Mouse (Mus musculus) neural tube, embryonic 15.5 days (tissue): ENCODE results near the gene Tmem273. TPM values are rescaled to one million over a fixed set of nuclear protein-coding genes. Genes with fewer than 3 reads are reported as not detected.

ENCODE experiments used
- ATAC-seq: fragments of 200-750 bp; cut with Nextera tagmentation; 2 replicates; pipeline ENCODE4 v1.8.0; 2017; ENCODE audit warnings: mild to moderate bottlenecking, moderate TSS enrichment, moderate library complexity; ENCODE audit not compliant: low FRiP score
- H3K27ac ChIP-seq: fragments of 300-500 bp; sonication (generic); replicated peaks from 2 replicates; pipeline ENCODE4 v1.5.1; 2015; ENCODE audit warnings: mild to moderate bottlenecking, inconsistent platforms
- H3K27me3 ChIP-seq: fragments of 300-500 bp; sonication (generic); replicated peaks from 2 replicates; pipeline ENCODE4 v1.6.1; 2015; ENCODE audit warnings: inconsistent platforms
- H3K36me3 ChIP-seq: fragments of 300-500 bp; sonication (generic); 2 replicates; pipeline ENCODE4 v1.6.1; 2015; ENCODE audit warnings: inconsistent platforms
- H3K4me1 ChIP-seq: fragments of 300-500 bp; sonication (generic); 2 replicates; pipeline ENCODE4 v1.6.1; 2015; ENCODE audit warnings: inconsistent platforms
- H3K4me2 ChIP-seq: fragments of 300-500 bp; sonication (generic); 2 replicates; pipeline ENCODE4 v1.6.1; 2015; ENCODE audit warnings: inconsistent platforms, mild to moderate bottlenecking, moderate library complexity
- H3K4me3 ChIP-seq: fragments of 300-500 bp; sonication (generic); replicated peaks from 2 replicates; pipeline ENCODE4 v1.5.1; 2015; ENCODE audit warnings: mild to moderate bottlenecking, inconsistent platforms
- H3K9ac ChIP-seq: fragments of 300-500 bp; sonication (generic); replicated peaks from 2 replicates; pipeline ENCODE4 v1.6.1; 2015; ENCODE audit warnings: mild to moderate bottlenecking, inconsistent platforms
- H3K9me3 ChIP-seq: fragments of 300-500 bp; sonication (generic); replicated peaks from 2 replicates; pipeline ENCODE4 v1.6.1; 2016; ENCODE audit warnings: inconsistent platforms
- WGBS: fragments of 180-500 bp; shearing (Covaris S2); methylation state at CpG from one replicate; pipeline ENCODE4 v1.1.7; 2015; ENCODE audit warnings: mixed read lengths; 5-methylcytosine and 5-hydroxymethylcytosine counted together
- polyA plus RNA-seq: library from polyadenylated mRNA; unstranded; fragments of >200 nt; fragmentation: Nextera tagmentation; extraction: Ambion mirVana; gene quantifications from 2 replicates; pipeline ENCODE4 v1.2.1, GENCODE M21; 2015

Gene Tmem273
- polyA plus RNA-seq, 1 experiment from 2014 or later: 0.40 TPM

DNA sequence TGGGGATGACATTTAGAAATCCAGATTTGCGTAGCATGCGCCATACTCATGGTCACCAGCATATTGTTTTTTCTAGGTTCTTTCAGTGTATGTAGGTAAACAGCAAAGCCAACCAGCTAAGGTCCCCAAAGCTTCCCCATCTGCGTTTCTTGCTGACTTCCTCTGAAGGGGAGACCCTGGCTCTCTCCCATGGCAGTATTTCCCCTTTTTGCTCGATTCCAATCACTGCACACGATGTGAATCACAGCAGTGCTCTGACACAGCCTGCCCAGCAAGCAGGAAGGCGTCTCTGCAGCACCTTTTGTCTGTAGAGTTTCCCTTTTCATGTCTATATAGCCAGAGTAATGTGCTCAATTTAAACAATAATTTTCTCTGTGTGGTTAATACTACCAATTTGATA, 26.7 kb downstream of the Tmem273 start:
- Histone ChIP-seq H3K36me3 (no peaks in the 10 kb centered on the region), H3K4me3 (no peak overlapping the region), H3K27me3 (no peaks in the 10 kb centered on the region), H3K9ac (no peak overlapping the region), H3K9me3 (no peaks in the 10 kb centered on the region), H3K4me2 (no peak overlapping the region), H3K4me1 (0 out of 2 replicates have a peak, but pooled peaks cover 1% of the 10 kb centered on the region), H3K27ac (no peak overlapping the region)
- 64% methylated on average over 6 of the region's 6 CpGs for WGBS
- ATAC-seq: no peak

DNA sequence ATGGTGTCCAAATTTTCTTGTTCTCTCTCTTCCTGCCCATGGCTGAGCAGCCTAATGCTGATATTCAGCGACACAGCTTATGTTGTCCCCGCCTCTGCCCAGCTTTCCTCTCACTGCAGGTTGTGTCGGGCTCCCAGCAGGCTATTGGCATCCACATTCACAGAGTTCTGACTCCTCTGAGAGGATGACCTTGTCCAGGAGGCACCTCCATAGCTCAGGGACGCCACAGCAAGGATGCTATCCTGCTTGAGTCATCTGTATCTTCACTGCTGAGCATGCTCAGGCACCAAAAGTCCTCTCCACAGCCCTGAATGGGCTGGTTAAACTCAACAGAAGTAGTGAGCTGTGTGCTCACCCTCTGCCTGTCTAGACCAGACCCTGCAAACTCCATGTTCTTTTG, 29.2 kb downstream of the Tmem273 start:
- no peak for ATAC-seq

DNA sequence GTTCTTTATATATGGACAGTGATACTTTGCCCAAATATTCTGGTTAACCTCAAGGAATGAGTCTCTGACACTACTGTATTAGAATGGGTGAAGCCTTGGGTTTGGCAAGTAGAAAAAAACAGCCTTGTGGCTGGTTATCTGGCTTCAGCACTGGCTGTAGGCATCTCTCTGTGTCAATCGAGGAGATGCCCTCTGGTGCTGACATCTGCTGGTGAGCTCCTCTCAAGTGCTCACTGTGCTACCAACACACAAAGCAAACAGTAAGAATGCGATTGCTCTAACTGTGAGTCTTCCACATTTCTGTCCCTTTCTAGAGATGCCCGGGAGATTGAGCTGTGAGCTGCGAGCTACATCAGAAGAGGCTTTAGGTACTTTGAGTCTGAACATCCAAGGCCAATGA, 30.8 kb downstream of the Tmem273 start:
- H3K4me1 ChIP-seq: 0 out of 2 replicates have a peak, but pooled peaks cover 12% of the 10 kb centered on the region
- WGBS: 79% methylated on average over 4 of the region's 4 CpGs
- H3K4me3 ChIP-seq: no peak overlapping the region

More for the DNA sequence above, 29.2 kb downstream of the Tmem273 start:
- no peaks in the 10 kb centered on the region for H3K9me3 ChIP-seq
- no peaks in the 10 kb centered on the region for H3K36me3 ChIP-seq
- no peak overlapping the region for H3K9ac ChIP-seq
- H3K4me2 ChIP-seq: no peak overlapping the region
- WGBS: 62% methylated on average over 4 of the region's 4 CpGs
- H3K27ac ChIP-seq: no peak overlapping the region
- 0 out of 2 replicates have a peak, but pooled peaks cover 12% of the 10 kb centered on the region for H3K4me1 ChIP-seq
- H3K4me3 ChIP-seq: no peak overlapping the region
- no peaks in the 10 kb centered on the region for H3K27me3 ChIP-seq

DNA sequence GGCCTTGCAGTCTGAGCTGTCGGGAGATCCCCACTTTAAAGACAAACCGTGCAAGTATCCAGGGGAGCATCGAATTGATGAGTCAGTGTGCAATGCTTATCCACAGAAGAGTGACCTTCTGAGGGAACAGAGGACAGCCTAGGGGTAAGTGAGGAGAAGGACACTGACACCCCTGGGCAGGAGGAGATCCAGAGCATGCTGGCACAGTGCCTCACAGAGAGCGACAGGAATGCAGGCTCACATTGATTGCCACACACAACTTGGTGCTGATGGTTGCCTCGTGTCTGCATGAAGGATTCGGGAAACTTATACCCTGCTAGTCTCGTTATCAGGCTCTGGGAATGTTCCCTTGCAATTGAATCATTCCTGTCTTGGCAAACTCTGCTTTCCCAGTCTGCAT, 31.5 kb downstream of the Tmem273 start:
- Histone ChIP-seq H3K9me3 (no peaks in the 10 kb centered on the region), H3K4me3 (no peak overlapping the region), H3K4me1 (0 out of 2 replicates have a peak, but pooled peaks cover 12% of the 10 kb centered on the region), H3K4me2 (no peak overlapping the region), H3K27me3 (no peaks in the 10 kb centered on the region), H3K9ac (no peak overlapping the region), H3K36me3 (no peaks in the 10 kb centered on the region), H3K27ac (no peak overlapping the region)
- WGBS: 72% methylated on average over 7 of the region's 7 CpGs
- ATAC-seq: no peak; the same call in 1 of the 2 replicates

More for the DNA sequence above, 30.8 kb downstream of the Tmem273 start:
- H3K9me3 ChIP-seq: no peaks in the 10 kb centered on the region
- no peaks in the 10 kb centered on the region for H3K27me3 ChIP-seq
- no peak overlapping the region for H3K27ac ChIP-seq
- H3K4me2 ChIP-seq: no peak overlapping the region
- no peak overlapping the region for H3K9ac ChIP-seq
- ATAC-seq: no peak
- no peaks in the 10 kb centered on the region for H3K36me3 ChIP-seq

DNA sequence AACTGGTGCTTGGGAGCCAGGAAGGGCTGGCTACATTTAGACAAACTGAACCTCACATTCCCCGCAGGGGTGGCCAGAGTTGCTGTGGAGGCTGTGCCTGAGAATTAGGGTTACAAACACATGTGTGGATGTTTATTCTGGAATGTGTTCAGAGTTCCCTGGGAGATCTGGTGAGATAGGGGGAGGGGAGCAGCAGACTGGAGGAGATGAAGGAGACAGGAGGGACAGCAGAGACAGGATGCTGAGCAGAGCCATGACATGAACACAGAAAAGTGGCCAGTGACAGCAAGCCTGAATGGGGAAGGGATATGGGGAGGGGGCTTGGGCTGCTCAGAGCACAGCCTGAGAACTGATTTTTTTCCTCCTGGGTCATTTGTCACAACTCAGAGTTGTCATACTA, 33.5 kb downstream of the Tmem273 start:
- Histone ChIP-seq H3K9me3 (no peaks in the 10 kb centered on the region), H3K36me3 (no peaks in the 10 kb centered on the region), H3K9ac (no peak overlapping the region), H3K27ac (no peak overlapping the region), H3K4me3 (no peak overlapping the region), H3K27me3 (no peaks in the 10 kb centered on the region), H3K4me1 (peaks cover 16% of the 10 kb centered on the region; the same call in 1 of the 2 replicates), H3K4me2 (no peak overlapping the region)
- 73% methylated on average over 1 of the region's 1 CpGs for WGBS
- ATAC-seq: no peak

DNA sequence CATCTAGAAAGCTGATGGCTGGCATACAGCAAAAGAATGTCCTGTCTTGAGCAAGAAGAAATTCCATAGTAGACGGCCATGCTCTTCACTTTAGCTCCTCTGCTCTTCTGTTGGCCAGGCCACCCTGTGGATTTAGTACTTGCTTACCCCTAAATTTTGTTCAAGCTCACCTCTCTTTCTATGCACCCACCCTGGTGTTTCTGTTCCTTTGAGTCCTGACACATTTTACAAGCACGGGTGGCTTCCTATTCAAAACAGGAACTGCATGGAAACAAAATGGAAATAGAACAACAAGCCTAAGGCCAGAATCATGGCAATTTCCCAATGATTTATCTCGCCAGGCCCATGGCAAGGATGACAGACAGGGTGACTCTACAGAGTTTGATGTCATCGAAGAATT, 37.0 kb downstream of the Tmem273 start:
- Histone ChIP-seq H3K9ac (no peak overlapping the region), H3K4me2 (no peak overlapping the region), H3K9me3 (no peaks in the 10 kb centered on the region), H3K4me3 (no peak overlapping the region), H3K4me1 (peaks cover 25% of the 10 kb centered on the region), H3K27ac (no peak overlapping the region), H3K27me3 (no peaks in the 10 kb centered on the region; the same call in 1 of the 2 replicates), H3K36me3 (no peaks in the 10 kb centered on the region)
- no peak for ATAC-seq
- 83% methylated on average over 4 of the region's 4 CpGs for WGBS

DNA sequence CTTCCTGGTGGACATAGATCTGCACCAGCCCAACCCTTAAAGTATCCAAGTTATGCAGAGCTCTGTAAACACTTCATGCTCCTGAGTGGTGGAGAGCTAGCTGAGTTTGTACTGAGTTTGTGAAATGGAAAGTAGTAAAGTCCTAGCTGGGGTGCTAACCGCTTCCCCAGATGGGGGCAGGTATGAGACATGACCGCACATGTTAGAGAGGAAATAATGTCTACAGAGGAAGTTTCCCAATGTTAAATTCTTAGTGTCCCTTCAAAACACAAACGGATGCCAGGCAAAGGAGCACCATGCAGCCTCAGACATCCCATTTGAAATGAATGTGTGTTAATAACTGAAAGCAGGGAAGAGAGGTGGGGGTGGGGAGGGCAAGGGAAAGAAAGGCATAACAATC, 38.1 kb downstream of the Tmem273 start:
- H3K27me3 ChIP-seq: no peaks in the 10 kb centered on the region; the same call in 1 of the 2 replicates
- no peaks in the 10 kb centered on the region for H3K36me3 ChIP-seq
- no peak overlapping the region for H3K4me3 ChIP-seq
- 83% methylated on average over 3 of the region's 3 CpGs for WGBS
- peaks cover 26% of the 10 kb centered on the region for H3K4me1 ChIP-seq
- no peak overlapping the region for H3K9ac ChIP-seq
- no peak overlapping the region for H3K27ac ChIP-seq
- ATAC-seq: no peak
- no peaks in the 10 kb centered on the region for H3K9me3 ChIP-seq
- H3K4me2 ChIP-seq: no peak overlapping the region

DNA sequence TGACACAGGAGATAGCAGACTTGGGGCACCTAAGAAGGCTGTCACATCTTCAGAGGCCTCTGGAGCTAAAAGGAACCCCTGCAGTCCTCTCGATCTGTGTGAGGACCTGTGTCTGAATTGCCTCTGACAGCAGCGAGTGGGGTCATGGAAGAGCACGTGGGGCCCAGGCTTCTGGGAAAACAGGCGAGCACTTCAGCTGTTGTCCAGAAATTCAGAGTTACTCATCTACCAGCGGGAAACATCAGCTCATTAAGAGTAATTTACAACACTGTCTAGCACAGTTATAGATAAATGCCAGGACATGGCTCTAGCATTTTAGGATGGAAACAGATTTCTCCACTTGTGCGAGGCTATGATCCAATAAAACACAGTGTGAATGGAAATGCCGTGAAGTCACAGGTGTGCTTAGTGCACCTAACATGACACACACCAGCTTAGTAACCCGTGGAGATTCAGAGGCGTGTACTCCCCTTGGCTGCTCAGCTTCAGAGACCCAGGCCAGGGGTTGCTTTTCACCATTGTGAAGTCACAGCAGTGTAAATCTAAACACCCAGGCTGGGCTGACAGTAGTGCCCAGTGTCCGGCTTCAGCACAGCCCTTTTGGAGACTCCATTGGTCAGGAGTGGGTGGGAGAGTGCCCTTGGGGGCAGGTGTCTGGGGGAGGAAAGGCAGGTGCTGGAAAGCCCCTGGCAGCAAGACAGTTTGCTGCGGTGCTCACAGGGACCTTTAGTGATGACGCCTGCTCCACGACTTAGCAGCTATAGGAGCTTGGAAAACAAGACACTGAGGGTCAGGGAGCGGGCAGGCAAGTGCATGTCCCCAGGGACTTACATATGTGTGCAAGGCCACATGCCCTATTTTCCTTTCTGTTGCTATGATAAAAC, 38.7 kb downstream of the Tmem273 start:
- H3K9ac ChIP-seq: no peak overlapping the region
- no peaks in the 10 kb centered on the region for H3K36me3 ChIP-seq
- peak; percentile 38; the same call in 1 of the 2 replicates for ATAC-seq
- peaks cover 23% of the 10 kb centered on the region for H3K4me1 ChIP-seq
- WGBS: 47% methylated on average over 14 of the region's 14 CpGs
- H3K4me3 ChIP-seq: no peak overlapping the region
- no peaks in the 10 kb centered on the region; the same call in 1 of the 2 replicates for H3K27me3 ChIP-seq
- no peak overlapping the region for H3K4me2 ChIP-seq
- H3K9me3 ChIP-seq: no peaks in the 10 kb centered on the region
- H3K27ac ChIP-seq: no peak overlapping the region

DNA sequence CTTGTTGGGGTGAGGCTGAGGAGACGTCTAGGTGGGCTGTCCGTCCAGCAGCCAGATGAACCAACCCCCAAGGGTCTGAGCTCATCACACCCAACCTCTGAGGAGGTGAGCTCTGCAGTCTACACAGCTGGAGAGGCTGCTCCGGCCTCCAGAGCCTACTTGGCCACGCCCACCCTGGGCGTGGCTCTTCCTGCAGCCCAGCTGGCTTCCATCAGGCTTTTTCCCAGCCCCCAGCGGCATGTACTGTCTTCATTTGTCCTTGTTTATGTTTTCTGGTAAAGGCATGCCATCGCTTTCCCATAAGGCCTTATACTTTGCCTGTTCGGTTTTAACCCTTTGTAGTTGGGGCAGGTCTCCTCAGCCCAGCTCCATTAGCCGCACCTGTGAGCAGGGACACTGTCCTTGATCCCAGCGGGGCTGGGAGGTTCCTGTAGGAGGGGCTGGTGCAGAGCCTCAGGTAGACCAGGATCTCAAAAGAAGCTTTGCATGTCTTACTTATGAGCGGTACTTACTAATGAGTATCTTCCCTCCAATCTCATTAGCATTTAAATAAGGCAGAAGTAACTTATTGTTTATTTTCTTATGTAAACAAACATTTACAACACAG, 39.8 kb downstream of the Tmem273 start:
- H3K4me3 ChIP-seq: no peak overlapping the region
- no peaks in the 10 kb centered on the region for H3K9me3 ChIP-seq
- peaks cover 23% of the 10 kb centered on the region for H3K4me1 ChIP-seq
- 6% methylated on average over 11 of the region's 11 CpGs for WGBS
- no peak overlapping the region for H3K27ac ChIP-seq
- no peaks in the 10 kb centered on the region for H3K36me3 ChIP-seq
- ATAC-seq: peak; percentile 47; the same call in 1 of the 2 replicates
- H3K4me2 ChIP-seq: peak overlapping the region; percentile 31
- no peak overlapping the region for H3K9ac ChIP-seq
- no peaks in the 10 kb centered on the region; the same call in 1 of the 2 replicates for H3K27me3 ChIP-seq

DNA sequence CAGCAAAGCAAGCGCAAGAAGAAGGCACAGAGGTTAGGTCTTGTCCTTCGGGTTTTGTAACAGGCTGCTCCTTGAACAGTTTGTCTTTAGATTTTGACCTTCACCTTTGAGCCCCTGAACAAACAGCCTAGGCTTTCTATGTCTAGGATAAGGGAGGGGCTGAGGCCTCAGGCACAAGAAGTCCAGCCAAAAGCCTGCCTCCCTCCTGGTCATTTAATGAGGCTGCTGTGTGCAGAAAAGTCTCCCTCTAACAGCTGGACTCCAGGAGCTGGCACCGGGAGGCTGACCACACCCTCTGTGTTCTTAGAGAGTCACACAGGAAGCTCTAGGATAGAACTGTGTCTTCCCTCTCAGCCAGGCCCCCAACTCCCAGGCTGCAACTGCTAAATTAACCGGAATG, 41.4 kb downstream of the Tmem273 start:
- 70% methylated on average over 4 of the region's 4 CpGs for WGBS
- H3K9me3 ChIP-seq: no peaks in the 10 kb centered on the region
- ATAC-seq: no peak

DNA sequence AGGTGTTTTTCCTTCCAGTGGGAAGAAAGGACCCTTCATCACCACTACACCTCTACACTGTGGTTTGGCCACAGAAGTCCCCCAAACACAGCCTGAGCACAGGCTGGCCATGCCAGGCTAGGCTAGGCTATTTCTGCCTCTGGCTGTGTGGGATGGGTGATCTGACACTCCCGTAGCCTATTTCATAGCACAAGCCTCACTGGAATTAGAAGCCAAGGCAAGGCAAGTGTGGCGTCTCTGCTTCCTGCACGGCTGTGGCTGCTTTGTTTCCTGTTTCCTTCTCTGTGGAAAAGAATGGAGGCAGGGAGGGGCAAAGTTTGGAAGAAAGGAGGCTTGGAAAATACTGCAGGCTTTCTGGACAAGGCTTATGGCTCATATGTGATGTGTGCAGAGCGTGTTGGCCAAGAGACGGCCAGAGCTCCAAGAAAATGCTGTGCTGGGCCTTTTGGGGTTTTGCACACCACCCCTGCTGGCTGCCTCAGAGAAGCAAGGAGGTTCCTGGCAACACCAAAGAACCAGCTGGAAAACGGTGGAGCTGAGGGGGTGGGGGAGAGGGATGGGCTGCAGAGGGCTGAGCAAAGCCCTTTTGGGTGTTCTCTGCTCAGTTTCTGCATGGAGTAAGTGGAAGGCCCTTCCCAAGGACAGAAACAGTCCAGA, 42.4 kb downstream of the Tmem273 start:
- Histone ChIP-seq H3K4me3 (no peak overlapping the region), H3K27ac (no peak overlapping the region), H3K4me2 (no peak overlapping the region), H3K9ac (no peak overlapping the region), H3K36me3 (no peaks in the 10 kb centered on the region), H3K27me3 (no peaks in the 10 kb centered on the region; the same call in 1 of the 2 replicates), H3K4me1 (peaks cover 23% of the 10 kb centered on the region), H3K9me3 (no peaks in the 10 kb centered on the region)
- WGBS: 51% methylated on average over 6 of the region's 6 CpGs
- no peak for ATAC-seq

More for the DNA sequence above, 41.4 kb downstream of the Tmem273 start:
- Histone ChIP-seq H3K27me3 (no peaks in the 10 kb centered on the region; the same call in 1 of the 2 replicates), H3K4me3 (no peak overlapping the region), H3K4me2 (no peak overlapping the region), H3K4me1 (peaks cover 23% of the 10 kb centered on the region), H3K9ac (no peak overlapping the region), H3K36me3 (no peaks in the 10 kb centered on the region), H3K27ac (no peak overlapping the region)
